Mouse (Mus musculus) left cerebral cortex, postnatal 4 days (tissue): ENCODE measurements around the gene Apbb1ip. TPM values are rescaled to one million over a fixed set of nuclear protein-coding genes. Genes with fewer than 3 reads are reported as not detected.
"Not testable (repeated sequence)": the region's sequence is repeated elsewhere in the genome, so short reads cannot be mapped to it uniquely, and the experiment has no call there.

Source experiments
- DNase-seq: peaks from one replicate; pipeline ENCODE4 v3.0.0-alpha.2; 2022
- intact Hi-C: fragments of 180-260 bp; cut with DNase I; formaldehyde crosslinking; loops from one replicate; pipeline ENCODE4 v1.15.1; 2025
- total RNA-seq, 2 experiments: library from RNA; stranded (reverse); gene quantifications; 2 replicates each; pipeline ENCODE4 v1.2.3; 2021

Apbb1ip gene
- total RNA-seq, 2 experiments from 2014 or later = 3.2 TPM

- intact Hi-C loops = no loop called here
- no peak for DNase-seq
These were observed 40.0 kb downstream of the Apbb1ip start for GRCm38 (mm10) chr2:22813921-22814320.

- DNase-seq = no peak
- intact Hi-C loops = no loop called here
These were observed 41.8 kb downstream of the Apbb1ip start for GRCm38 (mm10) chr2:22815674-22816073.

GRCm38 (mm10) chr2:22816231-22816630 lies 42.3 kb downstream of the Apbb1ip start:
- no peak for DNase-seq
- intact Hi-C loops = no loop called here

GRCm38 (mm10) chr2:22822293-22822692 lies 48.4 kb downstream of the Apbb1ip start:
- intact Hi-C loops = no loop called here
- no peak for DNase-seq

- no peak for DNase-seq
These were observed 71.6 kb downstream of the Apbb1ip start for GRCm38 (mm10) chr2:22845514-22845913.

GRCm38 (mm10) chr2:22851900-22852299 lies 78.0 kb downstream of the Apbb1ip start:
- intact Hi-C loops = no loop called here
- DNase-seq = no peak

More at GRCm38 (mm10) chr2:22845514-22845913, 71.6 kb downstream of the Apbb1ip start:
- intact Hi-C loops = no loop called here

- intact Hi-C loops = no loop called here
- no peak for DNase-seq
These were observed 83.6 kb downstream of the Apbb1ip start for GRCm38 (mm10) chr2:22857501-22857900.

- DNase-seq = no peak
- intact Hi-C loops = loop anchor here (5.0 kb wide), 1 partner anchor 920 kb away; no protein-coding TSS in a partner anchor
These were observed 88.3 kb downstream of the Apbb1ip start for GRCm38 (mm10) chr2:22862194-22862593.

GRCm38 (mm10) chr2:22864394-22865037 lies 90.6 kb downstream of the Apbb1ip start:
- intact Hi-C loops = loop anchor here (5.0 kb wide), 2 partner anchors 107 to 922 kb away; no protein-coding TSS in a partner anchor
- DNase-seq = peak; percentile 60

GRCm38 (mm10) chr2:22865818-22866217 lies 91.9 kb downstream of the Apbb1ip start:
- intact Hi-C loops = loop anchor here (5.0 kb wide), 1 partner anchor 109 kb away; no protein-coding TSS in a partner anchor
- DNase-seq = no peak

GRCm38 (mm10) chr2:22866894-22867424 lies 93.1 kb downstream of the Apbb1ip start:
- intact Hi-C loops = loop anchor here (5.0 kb wide), 1 partner anchor 110 kb away; no protein-coding TSS in a partner anchor
- no peak for DNase-seq

- no peak for DNase-seq
- intact Hi-C loops = no loop called here
These were observed 99.3 kb downstream of the Apbb1ip start for GRCm38 (mm10) chr2:22873159-22873558.

GRCm38 (mm10) chr2:22874628-22875027 lies 100.7 kb downstream of the Apbb1ip start:
- no peak for DNase-seq
- intact Hi-C loops = no loop called here

- DNase-seq = no peak
- intact Hi-C loops = no loop called here
These were observed 102.7 kb downstream of the Apbb1ip start for GRCm38 (mm10) chr2:22876614-22877013.

- intact Hi-C loops = no loop called here
- DNase-seq = no peak
These were observed 104.9 kb downstream of the Apbb1ip start for GRCm38 (mm10) chr2:22878781-22879180.

- intact Hi-C loops, DNase-seq: not testable (repeated sequence)
These were observed 106.8 kb downstream of the Apbb1ip start for GRCm38 (mm10) chr2:22880726-22881125.

GRCm38 (mm10) chr2:22894932-22895281 lies 121.0 kb downstream of the Apbb1ip start:
- intact Hi-C loops = loop anchor here (10.0 kb wide), 1 partner anchor 180 kb away; no protein-coding TSS in a partner anchor
- DNase-seq = no peak

- intact Hi-C loops = loop anchor here (10.0 kb wide), 1 partner anchor 179 kb away; no protein-coding TSS in a partner anchor
- peak; percentile 91 for DNase-seq
These were observed 121.7 kb downstream of the Apbb1ip start, which contains the start of gene Pdss1 for GRCm38 (mm10) chr2:22895282-22896273. Pdss1 (plus strand) TSS chr2:22895522.

GRCm38 (mm10) chr2:22903947-22904346 lies 130.1 kb downstream of the Apbb1ip start:
- intact Hi-C loops = no loop called here
- DNase-seq = no peak

- intact Hi-C loops = no loop called here
- no peak for DNase-seq
These were observed 140.5 kb downstream of the Apbb1ip start for GRCm38 (mm10) chr2:22914421-22914820.

GRCm38 (mm10) chr2:22918651-22919050 lies 144.8 kb downstream of the Apbb1ip start:
- no peak for DNase-seq
- intact Hi-C loops = no loop called here
